Mouse (Mus musculus) right cerebral cortex, postnatal 4 days (tissue): ENCODE data around the gene Cbx4.

Experiments
- DNase-seq: peaks from one replicate; pipeline ENCODE4 v3.0.0-alpha.2; 2022

Gene Cbx4

DNA sequence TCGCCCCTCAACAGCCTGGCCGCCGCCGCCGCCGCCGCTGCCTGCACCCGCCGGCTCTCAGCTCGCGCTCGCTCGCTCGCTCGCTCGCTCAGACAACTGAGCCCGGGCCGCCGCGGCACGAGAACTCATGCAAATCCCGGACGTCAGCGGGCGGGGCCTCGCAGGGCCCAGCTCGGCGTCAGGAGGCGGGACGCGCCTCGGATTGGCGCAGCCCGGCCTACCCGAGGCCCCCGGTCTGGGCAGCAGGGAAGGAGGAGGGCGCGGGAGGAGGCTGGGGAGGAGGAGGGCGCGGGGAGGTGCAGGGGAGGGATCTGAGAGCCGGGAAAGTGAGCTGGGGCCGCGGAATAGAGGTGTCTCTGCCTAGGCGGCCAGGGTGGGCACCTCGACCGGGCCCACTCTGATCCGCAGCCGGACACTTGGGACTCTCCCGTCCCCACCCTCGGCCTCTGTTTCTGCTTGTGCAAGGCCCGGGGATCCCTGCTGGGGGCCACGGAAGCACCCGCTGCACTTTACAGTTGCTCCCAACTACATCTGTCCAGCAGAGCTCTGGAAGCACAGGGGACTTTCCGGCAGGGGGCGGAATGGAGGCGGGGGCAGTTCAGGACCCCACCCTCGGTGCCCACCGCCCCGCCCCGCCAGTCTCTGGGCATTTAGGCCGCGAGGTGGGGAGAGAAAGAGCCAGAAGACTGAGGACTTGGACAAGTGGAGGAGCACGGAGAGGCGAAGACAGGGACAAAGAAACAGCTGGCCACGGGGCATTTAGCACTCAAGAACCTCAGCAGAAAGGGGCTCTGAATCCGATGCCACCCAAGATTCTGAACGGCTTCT, at the start of gene Cbx4:
Gene Cbx4 (minus strand): TSS at position 78 of the 828 bp plus-strand sequence.
- DNase-seq, result peak; percentile 88

DNA sequence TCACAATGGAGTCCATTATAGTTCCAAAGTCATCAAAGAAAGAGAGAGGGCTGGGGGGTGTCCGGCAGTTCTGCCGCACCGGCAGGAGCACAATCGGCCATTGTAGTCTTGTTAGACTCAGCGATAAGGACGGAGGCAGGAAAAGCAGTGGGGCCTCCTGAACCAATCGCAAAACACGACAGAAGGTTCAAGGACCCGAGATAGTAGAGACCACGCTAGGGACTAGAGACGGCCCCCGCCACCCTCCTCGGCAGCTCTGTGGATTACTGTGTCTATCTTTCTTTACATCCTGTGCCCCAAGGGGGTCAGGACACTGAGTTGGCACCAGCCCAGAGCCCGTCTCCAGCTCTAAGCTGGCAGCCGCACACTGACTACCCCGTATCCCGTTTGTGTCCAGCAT, 48.6 kb upstream of the Cbx4 start:
- DNase-seq, result peak; percentile 34

DNA sequence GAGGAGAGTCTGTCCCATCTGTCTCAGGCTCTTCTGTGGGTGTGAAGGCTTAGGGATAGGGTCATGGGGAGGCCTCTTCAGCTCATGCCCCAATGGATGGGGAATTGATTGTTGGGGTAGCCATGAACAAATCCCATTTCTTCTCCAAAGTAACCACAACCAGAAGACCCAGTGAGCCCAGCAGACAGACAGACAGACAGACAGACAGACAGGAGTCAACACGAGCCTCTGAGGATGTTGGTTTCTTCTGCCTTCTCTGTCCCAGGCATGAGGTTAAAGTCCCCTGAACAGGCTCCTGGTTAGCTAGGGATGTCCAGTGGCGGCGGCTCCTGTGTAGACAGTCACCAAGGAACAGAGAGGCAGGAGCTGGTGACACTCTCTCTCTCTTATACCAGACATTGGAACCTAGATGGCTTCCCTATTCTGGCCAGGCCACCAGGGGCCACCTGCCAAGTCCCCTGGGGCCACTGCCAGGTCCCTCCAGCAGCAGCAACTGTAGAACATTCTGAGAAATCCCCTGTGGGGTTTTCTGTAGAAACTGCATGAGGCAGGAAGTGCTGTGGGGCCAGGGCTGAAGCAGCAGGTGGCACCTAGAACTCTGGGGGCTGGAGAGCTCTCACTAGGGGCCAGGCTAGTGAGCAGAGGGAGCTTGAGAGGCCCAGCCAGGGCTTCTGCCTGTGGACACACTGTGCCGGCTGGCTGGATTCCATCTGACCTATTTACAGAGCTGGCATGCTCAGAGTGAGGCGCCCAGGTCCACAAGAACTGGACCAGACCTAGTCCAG, 47.6 kb upstream of the Cbx4 start:
- peak; percentile 58 for DNase-seq

DNA sequence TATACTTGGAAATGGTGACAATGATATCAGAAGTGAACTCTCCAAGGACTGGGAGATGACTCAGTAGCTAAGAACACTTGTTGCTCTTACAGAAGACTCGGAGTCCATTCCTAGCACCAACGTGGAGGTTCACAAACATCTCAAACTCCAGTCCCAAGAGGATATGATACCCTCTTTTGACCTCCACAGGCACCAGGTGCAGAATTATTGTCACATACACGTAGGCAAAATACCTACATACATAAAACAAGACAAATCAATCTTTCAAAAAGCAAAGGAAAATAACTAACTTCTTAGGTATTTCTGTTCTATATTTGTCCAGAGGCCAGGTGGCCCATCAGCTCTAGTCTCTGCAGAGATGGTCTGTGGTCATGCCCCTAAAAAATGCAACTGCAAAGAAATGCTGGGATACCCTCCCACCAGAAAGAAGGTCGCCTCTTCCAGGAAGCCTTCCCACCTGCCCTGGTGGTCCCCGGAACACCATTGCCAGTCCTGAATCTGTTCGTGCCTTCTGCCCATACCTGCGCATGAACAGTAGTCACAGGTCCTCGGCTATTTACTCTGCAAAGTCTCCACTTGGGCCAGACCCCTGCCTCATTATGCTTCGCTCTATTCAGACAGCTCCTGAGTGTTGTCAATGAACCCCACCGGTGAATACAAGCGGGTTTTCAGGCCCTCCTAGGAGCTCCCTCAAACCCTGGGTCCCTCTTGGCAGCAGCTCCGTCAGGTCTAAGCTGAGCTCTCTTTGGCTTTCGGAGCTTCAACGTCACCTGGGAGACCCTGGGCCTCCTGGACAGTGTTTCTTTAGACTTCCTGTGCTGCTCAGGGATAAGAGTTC, 46.4 kb upstream of the Cbx4 start:
- no peak for DNase-seq

DNA sequence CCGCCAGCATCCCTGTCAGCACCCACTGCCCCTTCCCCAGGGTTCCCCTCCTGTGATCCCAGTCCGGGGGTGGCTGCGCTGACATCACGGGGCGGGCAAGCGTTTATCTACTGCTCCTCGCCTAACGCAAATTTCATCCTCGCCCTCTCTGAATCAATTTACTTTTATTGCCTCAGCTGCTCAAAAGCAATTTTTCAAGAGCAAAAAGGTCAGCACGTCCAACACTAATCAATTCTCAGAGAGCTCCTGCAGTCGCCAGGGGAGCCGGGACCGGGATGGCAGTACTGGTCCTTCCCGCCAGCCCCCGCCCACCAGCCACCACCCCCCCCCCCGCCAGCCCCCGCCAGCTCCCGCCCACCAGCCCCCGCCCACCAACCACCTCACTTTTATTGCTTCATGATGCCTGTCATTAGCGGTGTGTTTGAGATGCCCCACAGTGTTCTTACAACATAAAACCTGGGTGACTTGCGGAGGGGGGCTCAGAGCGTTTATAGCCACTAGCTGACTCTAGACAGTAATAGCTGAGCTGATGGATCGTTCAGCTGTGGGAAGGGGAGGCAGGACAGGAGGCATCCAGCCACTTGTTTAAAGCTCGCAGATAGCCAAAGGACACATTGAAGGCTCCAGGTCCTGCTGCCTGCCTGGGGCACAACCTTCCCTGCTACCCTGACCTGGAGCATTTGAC, 44.2 kb upstream of the Cbx4 start:
- DNase-seq, result no peak

DNA sequence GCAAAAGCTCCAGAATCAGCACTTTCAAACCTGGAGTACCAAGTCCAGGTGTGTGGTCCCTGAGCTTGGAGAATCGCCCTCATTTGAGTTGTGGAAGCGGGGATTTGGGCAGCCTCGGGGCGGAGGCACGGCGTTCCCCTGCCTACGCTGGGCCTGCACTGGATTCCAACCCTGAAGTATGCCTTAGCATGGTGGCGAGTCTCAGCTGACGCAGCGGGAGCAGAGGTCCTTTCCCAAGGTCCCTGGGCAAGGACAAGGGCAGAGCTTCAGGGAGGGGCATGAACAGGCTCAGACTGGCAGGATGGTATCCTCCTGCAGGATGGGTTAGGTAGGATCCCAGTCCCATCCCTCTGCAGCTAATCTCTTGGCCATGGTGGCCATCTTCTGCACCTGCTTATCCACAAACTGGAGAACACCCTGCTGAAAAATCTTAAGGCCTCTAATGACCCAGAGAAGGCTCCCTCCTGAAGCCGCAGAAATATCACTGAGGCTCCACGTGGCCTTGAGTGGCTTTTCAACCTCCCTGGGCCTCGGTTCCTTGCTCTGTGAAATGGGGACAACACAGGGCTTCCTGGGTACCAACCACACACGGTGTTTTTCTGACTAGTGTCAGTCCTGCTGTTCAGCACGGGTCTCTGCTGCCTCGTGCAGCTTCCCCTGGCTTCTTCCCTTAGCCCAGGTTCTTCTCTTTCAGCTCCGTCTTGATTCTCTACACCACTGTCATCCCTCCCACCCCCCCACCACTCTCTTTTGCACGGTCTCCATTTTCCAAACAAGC, 43.4 kb upstream of the Cbx4 start:
- DNase-seq, result no peak

DNA sequence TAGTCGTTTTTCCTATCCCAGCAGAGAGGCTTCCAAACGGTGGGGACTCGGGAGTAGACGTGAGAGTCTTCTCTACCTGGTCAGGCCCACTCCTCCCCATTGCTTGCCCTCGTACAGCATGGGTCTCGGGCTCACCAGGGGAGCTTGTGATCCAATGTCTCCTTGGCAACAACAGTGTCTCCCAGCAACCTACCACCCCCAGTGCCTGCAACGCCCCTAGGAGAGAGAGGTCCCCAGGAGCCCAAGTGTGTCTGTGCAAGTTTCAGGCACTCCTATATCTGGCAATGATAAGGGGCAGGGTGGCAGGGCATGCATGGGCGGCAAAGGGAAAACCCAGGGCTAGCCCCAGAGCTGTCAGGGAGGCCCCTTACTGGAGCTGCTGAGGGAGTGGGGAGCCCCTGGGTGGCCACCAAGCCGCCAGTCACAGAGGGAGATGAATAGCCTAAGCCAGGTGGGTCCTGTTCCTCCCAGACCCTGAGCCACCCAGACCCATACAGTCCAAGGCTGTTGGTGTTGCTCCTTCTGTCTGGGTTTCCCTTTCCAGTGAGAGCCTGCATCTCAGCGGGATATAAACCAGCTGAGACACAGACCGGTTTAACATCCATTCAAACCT, 42.8 kb upstream of the Cbx4 start:
- DNase-seq, result no peak

DNA sequence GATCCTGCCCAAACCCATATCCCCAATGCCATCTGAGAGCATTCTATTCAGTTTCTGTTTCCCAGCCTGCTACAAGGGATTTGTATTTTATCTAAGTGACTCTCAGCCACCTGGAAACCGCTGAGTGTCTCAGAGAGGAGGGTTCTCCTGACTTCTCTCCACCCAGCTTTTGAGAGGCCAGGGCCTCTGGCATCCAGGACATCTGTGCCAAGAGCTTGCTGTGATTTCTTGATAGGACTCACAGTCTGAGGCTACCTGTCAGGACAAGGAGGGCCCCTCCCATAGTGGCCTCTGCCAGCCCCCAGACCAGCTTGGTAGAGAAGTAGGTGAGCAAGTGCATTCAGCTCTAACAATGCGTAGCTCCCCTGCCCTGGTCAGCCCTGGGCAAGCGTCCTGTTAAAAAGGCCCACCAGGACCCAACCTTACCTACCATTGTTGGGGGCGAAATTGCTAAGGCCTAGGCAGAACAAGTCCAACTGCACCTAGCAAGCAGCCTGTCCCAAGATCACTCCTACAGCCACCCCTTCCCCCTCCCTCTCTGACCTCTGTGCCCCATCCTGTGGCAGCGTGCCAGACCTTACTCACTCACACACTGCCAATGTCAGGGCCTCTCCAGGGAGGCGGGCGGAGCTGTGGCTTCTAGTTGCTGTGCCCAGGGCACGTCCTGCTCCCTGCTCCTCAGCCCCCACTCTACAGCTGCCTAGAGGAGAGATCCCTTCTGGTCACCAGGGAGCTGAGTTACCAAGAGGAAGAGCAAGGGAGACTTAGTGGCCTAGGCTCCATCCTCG, 41.9 kb upstream of the Cbx4 start:
- no peak for DNase-seq

DNA sequence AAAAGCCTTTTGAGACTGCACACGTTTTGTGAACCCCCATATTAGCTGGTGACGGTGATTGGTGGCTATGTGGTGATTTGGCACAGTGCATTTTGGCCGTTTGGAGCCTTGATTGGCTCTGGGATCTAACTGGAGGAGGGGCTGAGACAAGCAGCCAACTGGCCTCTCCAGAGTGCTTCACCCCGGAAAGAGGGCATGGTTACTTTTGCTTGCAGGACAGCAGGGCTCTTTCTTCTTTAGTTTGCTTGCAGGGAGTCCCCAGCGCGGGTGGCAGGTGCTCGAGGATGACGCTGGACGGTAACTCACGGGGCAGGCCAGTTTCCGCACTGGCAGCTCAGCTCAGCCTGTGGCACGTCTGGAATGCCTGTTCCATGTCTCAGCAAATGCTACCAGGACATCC, 41.1 kb upstream of the Cbx4 start:
- DNase-seq, result no peak

DNA sequence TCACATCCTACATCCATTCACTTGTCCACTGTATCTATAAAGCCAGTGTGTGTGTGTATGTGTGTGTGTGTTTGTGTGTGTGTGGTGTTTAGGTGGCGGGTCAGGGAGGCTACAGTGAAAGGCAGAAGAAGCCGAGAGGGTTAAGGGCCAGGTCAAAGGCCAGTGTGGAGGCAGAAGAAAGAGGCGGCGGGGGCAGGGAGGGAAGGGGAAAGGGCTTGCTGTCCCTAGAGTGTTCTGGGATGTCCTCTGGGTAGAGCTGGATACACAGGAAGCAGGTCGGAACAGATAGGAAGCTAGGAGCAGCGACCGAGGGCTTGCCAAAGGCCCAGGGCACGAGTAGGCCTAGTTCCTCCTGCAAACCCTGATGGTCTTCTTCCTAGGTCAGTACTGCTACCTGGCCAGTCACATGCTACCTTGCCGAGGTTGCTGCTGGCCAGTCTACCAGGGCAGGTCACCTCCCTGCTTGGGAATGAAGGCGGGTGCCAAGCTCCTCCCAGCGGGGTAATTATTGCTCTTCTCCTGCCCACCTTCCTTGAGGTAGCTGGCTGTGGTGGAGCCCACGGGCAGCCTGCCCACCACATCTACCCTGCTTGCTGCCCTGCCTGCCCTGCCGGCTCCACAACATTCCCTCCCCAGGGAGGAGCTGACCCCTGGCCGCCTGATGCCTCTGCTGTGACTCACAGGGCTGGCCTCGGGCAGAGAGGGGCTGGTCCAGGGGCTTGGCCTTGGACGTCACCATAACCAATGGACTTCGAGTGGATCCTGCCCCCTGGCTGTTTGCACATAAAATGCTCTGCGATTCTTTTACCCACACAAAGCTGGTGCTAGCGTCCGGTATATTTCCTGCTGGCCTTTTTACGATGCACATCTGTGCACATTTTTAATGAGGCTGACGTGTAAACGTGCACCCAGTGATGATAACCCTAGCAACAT, 40.2 kb upstream of the Cbx4 start:
- peak; percentile 35 for DNase-seq

DNA sequence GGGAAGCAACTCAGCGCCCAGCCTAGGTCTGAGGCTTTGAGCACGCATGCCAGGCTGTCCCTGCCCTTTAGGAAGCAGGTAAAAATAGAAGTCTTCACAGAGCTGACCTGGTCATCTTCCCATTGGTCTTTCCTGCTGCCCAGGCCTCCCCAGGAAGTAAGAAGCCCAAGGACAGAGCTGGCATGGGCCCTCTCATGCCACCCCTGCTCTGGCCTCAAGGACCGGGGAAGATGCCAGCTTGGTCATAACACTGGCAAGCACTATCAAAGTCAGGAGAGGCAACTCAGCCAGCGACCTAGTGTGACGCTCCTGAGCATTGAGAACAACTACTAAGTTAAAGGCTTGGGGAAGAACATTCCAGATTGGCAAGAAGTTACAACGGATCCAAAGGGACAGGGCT, 38.5 kb upstream of the Cbx4 start:
- DNase-seq, result no peak

DNA sequence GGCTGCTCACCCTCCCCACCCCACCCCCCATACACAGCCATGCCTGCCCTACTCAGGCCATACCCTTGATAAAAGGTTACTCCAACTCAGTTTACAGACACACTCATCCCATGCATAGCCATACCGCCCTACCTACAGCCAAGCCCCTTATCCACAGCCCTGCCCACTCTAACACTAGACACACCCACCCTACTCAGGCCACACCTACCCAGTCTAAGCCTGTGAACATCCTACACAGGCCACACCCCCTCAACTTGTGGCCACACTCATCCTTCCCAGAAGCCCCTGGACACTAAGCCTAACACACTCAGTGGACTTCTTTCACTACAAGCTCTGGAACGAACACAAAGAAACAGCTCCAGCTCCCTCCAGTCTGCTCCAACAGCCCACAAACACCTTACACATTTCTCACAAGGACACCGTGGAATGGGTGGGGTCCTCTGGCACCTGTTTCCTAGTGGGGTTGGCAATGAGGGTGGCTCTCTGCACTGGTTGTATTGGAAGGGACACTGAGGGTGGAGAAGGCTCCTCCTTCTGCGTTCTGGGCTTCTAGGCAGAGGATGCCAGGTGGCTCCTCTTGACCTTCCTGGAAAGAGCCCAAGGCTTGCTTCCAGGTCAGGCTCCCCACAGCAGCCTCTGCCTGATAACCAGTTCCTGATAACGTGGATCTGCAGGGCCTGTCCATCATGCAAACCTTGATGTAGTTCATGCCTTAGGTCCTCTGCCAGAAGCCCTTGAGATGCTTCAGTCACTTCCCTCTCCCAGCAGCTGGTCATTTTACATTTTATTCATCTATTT, 37.7 kb upstream of the Cbx4 start:
- DNase-seq, result no peak

DNA sequence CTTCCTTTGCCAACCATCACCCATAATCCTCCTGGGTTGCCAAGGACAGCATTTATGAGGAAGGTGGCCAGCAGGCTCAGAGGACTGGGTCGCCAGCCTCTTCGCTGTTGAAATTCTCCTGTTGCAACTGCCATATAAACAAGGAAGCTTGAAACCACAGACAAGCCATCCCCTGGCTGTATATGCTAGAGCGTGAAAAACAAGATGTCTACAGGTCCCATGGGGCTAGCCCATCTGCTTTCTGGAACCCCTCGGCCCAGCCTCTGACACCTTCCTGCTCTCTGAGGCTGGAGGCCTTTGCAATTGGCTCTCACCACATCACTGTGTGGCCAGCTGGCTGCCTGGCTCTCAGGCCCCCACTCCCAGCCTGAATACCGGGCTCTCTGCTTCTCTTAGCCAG, 36.4 kb upstream of the Cbx4 start:
- no peak for DNase-seq

DNA sequence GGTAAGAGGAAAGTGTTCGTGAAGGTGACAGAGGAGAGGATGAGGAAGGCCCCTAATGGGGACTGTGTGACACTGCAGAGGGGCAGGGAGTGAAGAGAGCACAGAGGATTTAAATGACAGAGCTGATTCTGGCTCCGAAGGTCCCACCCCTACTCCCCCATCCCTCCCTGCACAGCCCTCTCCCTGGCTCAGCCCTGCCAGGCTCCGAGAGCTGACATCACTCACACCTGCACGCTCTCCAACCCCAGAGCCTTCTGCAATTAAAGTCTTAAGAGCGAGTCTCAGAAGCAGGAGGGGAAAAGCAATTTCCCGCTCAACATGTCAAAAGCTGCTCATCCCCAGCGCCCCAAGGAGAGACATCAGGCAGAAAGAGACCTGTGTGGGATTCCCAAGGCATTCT, 32.9 kb upstream of the Cbx4 start:
- DNase-seq, result no peak

DNA sequence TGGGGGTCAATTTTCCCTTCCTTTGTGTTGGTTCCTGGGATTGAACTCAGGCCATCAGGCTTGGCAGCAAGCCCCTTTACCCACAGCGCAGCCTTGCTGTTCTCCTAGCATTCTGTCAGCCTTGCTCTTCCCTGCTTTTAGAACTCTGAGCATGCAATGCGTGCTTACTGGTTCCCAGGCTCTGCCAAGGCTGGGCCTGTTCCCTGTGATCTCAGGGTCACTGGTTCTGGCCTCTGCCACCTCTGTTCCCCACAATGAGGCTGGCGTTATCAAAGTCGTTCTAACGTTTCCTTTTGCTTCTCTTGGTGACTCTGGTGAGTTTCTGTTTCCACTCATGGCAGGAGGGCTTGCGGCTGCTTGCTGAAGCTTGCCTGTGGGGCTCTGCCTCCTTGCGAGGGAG, 31.9 kb upstream of the Cbx4 start:
- DNase-seq, result no peak

DNA sequence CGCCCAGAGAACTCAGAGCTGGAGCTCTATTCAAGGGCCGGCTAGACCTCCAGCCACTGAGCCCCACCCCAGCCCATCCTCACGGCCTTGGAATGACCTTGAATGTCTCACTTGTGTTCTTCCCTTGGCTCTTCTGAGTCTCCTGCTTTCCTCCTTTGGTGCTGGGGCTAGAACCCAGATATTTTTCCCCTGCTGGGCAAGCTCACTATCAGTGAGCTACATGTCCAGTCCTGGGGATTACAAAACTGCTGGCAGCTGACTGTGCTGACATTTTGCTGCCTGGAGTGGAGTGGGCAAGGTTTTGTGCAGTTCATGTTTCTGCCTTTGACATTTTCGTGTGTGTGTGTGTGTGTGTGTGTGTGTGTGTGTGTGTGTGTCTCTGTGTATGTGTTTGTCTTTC, 31.0 kb upstream of the Cbx4 start:
- DNase-seq, result no peak

DNA sequence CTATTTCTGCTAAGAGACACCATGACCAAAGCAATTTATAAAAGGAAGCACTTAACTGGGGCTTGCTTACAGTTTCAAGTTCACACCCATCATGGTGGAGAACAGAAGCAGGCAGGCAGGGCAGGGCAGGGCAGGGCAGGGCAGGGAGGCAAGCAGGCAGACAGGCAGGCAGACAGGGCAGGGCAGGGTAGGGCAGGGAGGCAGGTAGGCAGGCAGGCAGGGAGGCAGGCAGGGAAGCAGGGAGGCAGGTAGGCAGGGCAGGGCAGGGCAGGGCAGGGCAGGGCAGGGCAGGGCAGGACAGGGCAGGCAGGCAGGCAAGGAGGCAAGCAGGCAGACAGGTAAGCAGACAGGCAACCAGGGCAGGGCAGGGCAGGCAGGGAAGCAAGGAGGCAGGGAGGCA, 26.7 kb upstream of the Cbx4 start:
- DNase-seq, result no peak

DNA sequence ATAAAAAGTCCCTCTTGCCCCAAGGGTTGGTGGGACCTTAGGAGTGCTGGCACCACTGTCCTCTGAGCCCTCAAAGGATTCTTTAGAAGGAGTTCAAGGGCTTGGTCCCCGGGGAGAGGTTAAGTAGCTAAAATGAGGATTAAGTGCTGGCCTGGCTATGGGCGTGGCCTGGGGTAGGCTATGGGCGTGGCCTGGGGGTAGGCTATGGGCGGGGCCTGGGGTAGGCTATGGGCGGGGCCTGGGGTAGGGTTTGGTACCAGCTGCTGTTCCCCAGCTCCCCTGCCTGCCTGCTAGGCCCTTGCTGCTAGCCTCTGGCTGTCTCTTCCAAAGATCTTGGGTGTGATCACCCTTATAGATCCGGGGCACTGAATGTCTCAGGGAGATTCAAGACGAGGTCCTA, 25.3 kb upstream of the Cbx4 start:
- no peak for DNase-seq
